Mouse (Mus musculus): ENCODE results near the gene Ddx31. TPM values are rescaled to one million over a fixed set of nuclear protein-coding genes. Genes with fewer than 3 reads are reported as not detected.
A peak's percentile ranks its signal among the peaks of the same experiment; 100 is the strongest.

The Ddx31 gene
- polyA plus RNA-seq, 1 experiment = 9.5 TPM

DNA sequence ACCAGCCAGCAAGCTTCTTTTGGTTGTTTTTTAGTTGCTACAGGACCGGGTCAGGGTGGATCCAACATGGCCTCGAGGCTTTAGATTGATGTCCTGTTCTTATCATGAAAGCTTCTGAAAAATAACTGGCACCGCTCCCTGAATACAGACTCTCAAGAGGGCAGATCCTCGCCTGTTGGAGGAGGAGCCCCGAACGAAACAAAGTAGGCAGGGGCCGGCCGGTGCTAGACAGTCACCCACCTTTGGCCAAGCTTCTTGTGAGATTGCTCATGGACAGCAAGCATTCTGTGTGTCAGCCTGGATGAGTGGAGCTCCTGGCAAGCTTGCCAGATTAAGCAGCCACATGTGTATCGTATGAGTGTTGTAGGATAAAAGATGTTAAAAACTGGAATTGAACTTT, 64.6 kb downstream of the Ddx31 start:
- Histone ChIP-seq H3K79me3 (ENCODE audit: low read depth) (no peaks in the 10 kb centered on the region), H3K36me3 (ENCODE audit: control insufficient read depth, insufficient read depth) (peaks cover 62% of the 10 kb centered on the region), H3K4me3 (ENCODE audit: insufficient read depth, poor library complexity, severe bottlenecking) (no peak overlapping the region), H3K79me2 (ENCODE audit: control insufficient read depth, insufficient read depth) (no peaks in the 10 kb centered on the region), H3ac (ENCODE audit: control insufficient read depth, insufficient read length, low read depth) (no peak overlapping the region), H3K27me3 (ENCODE audit: control insufficient read depth, insufficient read depth, insufficient read length) (no peaks in the 10 kb centered on the region)
- TF ChIP-seq FOSL1 (IDR thresholded peaks at IDR 0.05; ENCODE audit: insufficient read depth, low read length, poor library complexity, severe bottlenecking) = no peak
- no peak for TF ChIP-seq MYOG (IDR thresholded peaks at IDR 0.05; ENCODE audit: control insufficient read depth, extremely low read depth, insufficient read length)
- TF ChIP-seq CTCF (IDR thresholded peaks at IDR 0.05; ENCODE audit: control insufficient read depth, insufficient read depth, insufficient read length) = no peak
- TF ChIP-seq CEBPB (IDR thresholded peaks at IDR 0.05; ENCODE audit: low read depth) = no peak
- TF ChIP-seq USF1 (IDR thresholded peaks at IDR 0.05; ENCODE audit: low read depth) = no peak
- no peak for TF ChIP-seq MYOD1 (IDR thresholded peaks at IDR 0.05; ENCODE audit: control insufficient read depth, insufficient read length, low read depth)
- no peak for TF ChIP-seq MAX (IDR thresholded peaks at IDR 0.05)

DNA sequence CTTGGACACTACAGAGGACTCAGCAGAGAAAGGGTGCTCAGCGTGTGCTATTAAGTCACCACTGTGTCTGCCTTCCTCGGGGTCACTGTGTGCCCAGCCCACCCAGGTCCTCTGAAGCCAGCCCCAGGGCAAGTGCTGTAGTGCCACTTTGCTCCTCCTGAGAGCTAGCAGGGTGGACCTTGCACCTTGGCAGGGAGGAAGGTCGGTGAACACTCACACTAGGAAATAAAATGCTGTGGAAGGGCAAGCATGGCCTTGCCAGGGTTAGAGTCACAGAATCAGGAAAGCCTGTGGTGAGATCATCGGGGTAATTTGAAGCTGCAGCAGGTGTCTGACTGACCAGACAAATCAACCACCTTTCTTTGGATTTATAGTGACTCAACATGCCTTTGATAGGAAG, 65.4 kb downstream of the Ddx31 start:
- peaks cover 55% of the 10 kb centered on the region for H3K36me3 ChIP-seq (ENCODE audit: control insufficient read depth, insufficient read depth)
- H3K27me3 ChIP-seq (ENCODE audit: control insufficient read depth, insufficient read depth, insufficient read length) = no peaks in the 10 kb centered on the region
- TF ChIP-seq MYOD1 (IDR thresholded peaks at IDR 0.05; ENCODE audit: control insufficient read depth, insufficient read length, low read depth) (peak; percentile 12), FOSL1 (IDR thresholded peaks at IDR 0.05; ENCODE audit: insufficient read depth, low read length, poor library complexity, severe bottlenecking) (no peak)

DNA sequence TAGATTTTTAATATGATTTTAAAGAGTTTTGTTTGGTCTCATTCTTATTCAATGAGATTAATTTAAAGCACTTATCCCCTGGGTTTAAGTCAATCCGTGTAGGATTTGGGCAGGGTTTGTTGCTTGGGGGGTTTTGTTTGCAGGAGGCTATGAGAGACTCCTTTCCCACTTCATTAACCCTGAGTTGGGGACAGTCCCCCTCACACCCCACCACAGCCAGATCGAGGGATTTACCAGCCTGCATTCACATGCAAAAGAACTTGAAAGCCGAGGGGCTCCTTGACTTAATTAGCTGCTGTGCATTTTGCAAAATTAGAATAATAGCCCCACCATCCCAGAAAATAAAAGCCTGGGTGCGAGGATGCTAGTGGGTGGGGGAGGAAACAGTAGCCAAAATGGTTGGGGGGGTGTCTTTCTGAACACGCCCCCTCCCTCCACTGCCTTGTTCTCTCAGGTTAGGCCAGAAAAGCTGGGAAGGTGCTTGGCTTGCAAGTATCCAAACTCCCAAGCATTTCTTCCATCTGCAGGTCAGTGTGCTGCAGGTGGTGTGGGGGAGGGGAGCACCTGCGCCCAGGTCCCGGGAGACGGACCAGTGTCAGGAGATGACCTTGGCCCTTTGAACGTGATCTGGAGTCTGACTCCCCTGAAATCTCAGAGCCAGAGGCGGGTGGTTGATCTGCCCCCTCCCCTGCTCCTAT, 67.6 kb downstream of the Ddx31 start:
- H3K36me3 ChIP-seq (ENCODE audit: control insufficient read depth, insufficient read depth) = peaks cover 34% of the 10 kb centered on the region

More for the DNA sequence above, 65.4 kb downstream of the Ddx31 start:
- no peaks in the 10 kb centered on the region for H3K79me2 ChIP-seq (ENCODE audit: control insufficient read depth, insufficient read depth)
- no peaks in the 10 kb centered on the region for H3K79me3 ChIP-seq (ENCODE audit: low read depth)
- no peak overlapping the region for H3ac ChIP-seq (ENCODE audit: control insufficient read depth, insufficient read length, low read depth)
- no peak overlapping the region for H3K4me3 ChIP-seq (ENCODE audit: insufficient read depth, poor library complexity, severe bottlenecking)

DNA sequence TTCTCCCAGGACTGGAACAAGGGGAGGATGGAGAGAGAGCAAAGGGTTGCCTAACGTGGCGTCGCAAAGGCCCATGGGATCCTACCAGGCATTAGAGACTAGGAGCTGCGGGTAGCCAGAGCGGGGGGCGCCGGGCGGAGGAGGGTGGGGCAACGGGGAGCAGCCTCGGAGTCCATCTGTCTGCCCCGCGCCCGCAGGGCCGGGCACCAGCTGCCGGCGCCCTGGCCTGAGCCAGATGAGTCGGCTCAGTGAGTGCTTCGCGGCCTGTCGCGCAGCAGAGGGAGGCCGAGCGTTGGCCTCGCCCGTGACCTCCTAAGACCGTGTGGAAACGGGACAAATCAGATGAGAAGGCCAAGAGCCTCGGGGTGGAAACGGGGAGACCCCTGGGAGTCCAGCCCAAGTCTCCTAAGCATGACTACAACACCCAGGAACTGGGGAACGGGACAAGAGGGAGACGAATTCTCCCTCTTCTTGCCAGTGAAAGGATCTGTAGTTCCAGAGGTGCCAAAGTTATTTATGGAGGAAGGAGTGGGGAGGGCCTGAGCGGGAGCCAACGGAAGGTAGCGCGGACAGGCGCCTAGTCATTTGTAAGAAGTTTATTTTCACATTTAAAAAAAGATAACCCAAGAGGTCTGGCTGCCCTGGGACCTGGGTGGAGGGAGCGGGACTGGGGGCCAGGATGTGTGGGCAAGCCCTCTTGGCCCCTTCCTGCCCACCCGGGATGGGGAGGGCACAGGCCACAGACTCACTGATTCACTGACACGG, 68.4 kb downstream of the Ddx31 start:
- peaks cover 29% of the 10 kb centered on the region for H3K36me3 ChIP-seq (ENCODE audit: control insufficient read depth, insufficient read depth)
- TF ChIP-seq MYOD1 (IDR thresholded peaks at IDR 0.05; ENCODE audit: control insufficient read depth, insufficient read length, low read depth) = no peak
- H3K79me3 ChIP-seq (ENCODE audit: low read depth) = no peaks in the 10 kb centered on the region
- H3K79me2 ChIP-seq (ENCODE audit: control insufficient read depth, insufficient read depth) = no peaks in the 10 kb centered on the region
- no peak overlapping the region for H3ac ChIP-seq (ENCODE audit: control insufficient read depth, insufficient read length, low read depth)
- no peak overlapping the region for H3K4me3 ChIP-seq (ENCODE audit: insufficient read depth, poor library complexity, severe bottlenecking)
- no peaks in the 10 kb centered on the region for H3K27me3 ChIP-seq (ENCODE audit: control insufficient read depth, insufficient read depth, insufficient read length)

More for the DNA sequence above, 67.6 kb downstream of the Ddx31 start:
- Histone ChIP-seq H3K79me3 (ENCODE audit: low read depth) (no peaks in the 10 kb centered on the region), H3K4me3 (ENCODE audit: insufficient read depth, poor library complexity, severe bottlenecking) (no peak overlapping the region), H3ac (ENCODE audit: control insufficient read depth, insufficient read length, low read depth) (no peak overlapping the region), H3K79me2 (ENCODE audit: control insufficient read depth, insufficient read depth) (no peaks in the 10 kb centered on the region), H3K27me3 (ENCODE audit: control insufficient read depth, insufficient read depth, insufficient read length) (no peaks in the 10 kb centered on the region)
- TF ChIP-seq CEBPB (IDR thresholded peaks at IDR 0.05; ENCODE audit: low read depth) = no peak

DNA sequence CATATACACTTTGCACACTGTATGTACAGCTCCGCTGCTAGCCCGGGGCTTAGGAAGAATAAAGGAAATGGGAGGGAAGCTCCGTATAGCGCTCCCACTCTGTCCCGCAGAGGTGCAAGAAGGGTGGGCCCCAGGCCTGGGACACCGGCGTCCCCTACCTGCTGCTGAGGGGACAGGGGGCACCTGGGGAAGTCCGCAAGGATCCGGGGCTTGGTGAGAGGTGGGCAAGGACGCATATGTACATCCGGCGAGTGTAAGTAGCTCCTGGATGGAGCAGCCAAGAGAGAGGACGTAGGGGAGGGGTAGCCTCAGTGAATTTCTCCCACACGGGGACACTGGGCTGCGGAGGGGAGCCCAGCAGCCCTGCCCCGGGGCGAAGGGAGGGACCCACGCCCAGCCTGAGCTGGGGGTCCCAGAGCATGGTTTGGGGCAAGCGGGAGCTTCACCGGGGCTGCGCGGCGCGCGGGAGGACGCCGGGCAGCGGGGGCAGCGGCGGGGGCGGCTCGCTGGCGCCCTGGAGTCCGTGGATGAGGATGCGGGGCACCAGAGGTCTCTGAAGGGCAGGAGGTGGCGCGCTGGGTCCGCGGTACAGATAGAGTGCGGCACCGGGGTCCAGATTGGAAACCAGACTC, 69.1 kb downstream of the Ddx31 start:
- no peaks in the 10 kb centered on the region for H3K79me2 ChIP-seq (ENCODE audit: control insufficient read depth, insufficient read depth)
- H3K27me3 ChIP-seq (ENCODE audit: control insufficient read depth, insufficient read depth, insufficient read length) = no peaks in the 10 kb centered on the region
- H3ac ChIP-seq (ENCODE audit: control insufficient read depth, insufficient read length, low read depth) = no peak overlapping the region
- no peaks in the 10 kb centered on the region for H3K79me3 ChIP-seq (ENCODE audit: low read depth)
- H3K4me3 ChIP-seq (ENCODE audit: insufficient read depth, poor library complexity, severe bottlenecking) = no peak overlapping the region
- H3K36me3 ChIP-seq (ENCODE audit: control insufficient read depth, insufficient read depth) = peaks cover 23% of the 10 kb centered on the region
- TF ChIP-seq USF1 (IDR thresholded peaks at IDR 0.05; ENCODE audit: low read depth) (no peak), FOSL1 (IDR thresholded peaks at IDR 0.05; ENCODE audit: insufficient read depth, low read length, poor library complexity, severe bottlenecking) (no peak), CEBPB (IDR thresholded peaks at IDR 0.05; ENCODE audit: low read depth) (no peak), MYOD1 (IDR thresholded peaks at IDR 0.05; ENCODE audit: control insufficient read depth, insufficient read length, low read depth) (no peak), CTCF (IDR thresholded peaks at IDR 0.05; ENCODE audit: control insufficient read depth, insufficient read depth, insufficient read length) (no peak), MYOG (IDR thresholded peaks at IDR 0.05; ENCODE audit: control insufficient read depth, extremely low read depth, insufficient read length) (no peak), MAX (IDR thresholded peaks at IDR 0.05) (no peak)
